Mouse (Mus musculus) bone marrow, adult 2 months (tissue): ENCODE measurements around the gene Atp8b5.

Experiments
- CTCF ChIP-seq: fragments of 200-500 bp; IDR thresholded peaks from 2 replicates; pipeline ENCODE4 v1.5.1; 2011; ENCODE audit warnings: low read length, control low read depth; ENCODE audit not compliant: control insufficient read depth, insufficient read depth
- POLR2A ChIP-seq: fragments of 200-500 bp; IDR thresholded peaks from 2 replicates; pipeline ENCODE4 v1.6.1; 2011; ENCODE audit warnings: low read depth, mild to moderate bottlenecking, control low read depth, low read length, borderline replicate concordance; ENCODE audit not compliant: control insufficient read depth

GRCm38 (mm10) chr4:43341276-43341891 is 74.4 kb downstream of the Atp8b5 start:
- TF ChIP-seq POLR2A (no peak), CTCF (no peak)
